Mouse (Mus musculus) small intestine, adult 2 months (tissue): ENCODE results near the gene Aff1.

Source experiments
- CTCF ChIP-seq: fragments of 200-500 bp; IDR thresholded peaks from 2 replicates; pipeline ENCODE4 v1.5.1; 2012; ENCODE audit warnings: low read depth, mild to moderate bottlenecking, control low read depth, inconsistent platforms, low read length, moderate library complexity, mixed read lengths; ENCODE audit not compliant: insufficient replicate concordance, insufficient read length; ENCODE audit errors: extremely low read depth
- POLR2A ChIP-seq: fragments of 200-500 bp; IDR thresholded peaks from 2 replicates; pipeline ENCODE4 v1.6.1; 2012; ENCODE audit warnings: low read depth, mild to moderate bottlenecking, control low read depth, inconsistent platforms, low read length, moderate library complexity

GRCm38 (mm10) chr5:103791741-103792140 is 99.6 kb downstream of the Aff1 start:
- TF ChIP-seq CTCF (no peak), POLR2A (no peak)
